Mouse (Mus musculus): Measurements from ENCODE around the gene Usp37.

DNA sequence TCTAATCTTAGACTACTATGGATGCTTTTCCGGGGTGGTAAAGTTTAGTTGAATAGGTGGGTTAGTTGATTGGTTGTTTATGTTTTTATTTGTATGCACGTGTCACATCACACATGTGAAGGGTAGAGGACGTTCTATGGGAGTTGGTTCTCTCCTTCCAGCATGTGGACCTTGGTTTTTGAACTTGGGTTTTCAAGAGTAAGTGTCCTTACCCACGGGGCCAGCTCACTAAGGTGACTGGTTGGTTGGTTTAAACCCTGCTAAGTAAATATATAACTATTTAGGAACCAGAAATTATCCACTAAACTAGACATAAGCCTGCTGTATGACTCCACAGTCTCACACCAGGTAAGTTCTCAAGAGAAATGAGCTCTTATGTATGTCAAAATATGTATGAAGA lies 19.3 kb downstream of the Usp37 start:
- TF ChIP-seq CTCF (IDR thresholded peaks at IDR 0.05; ENCODE audit: low read depth, low read length) (no peak), POLR2A (IDR thresholded peaks at IDR 0.05; ENCODE audit: extremely low read depth, insufficient read depth, low read length) (no peak)

Data from liver, adult 2 months (tissue).